Mouse (Mus musculus) cortical plate, adult 2 months (tissue): ENCODE results near the gene Aig1. TPM values are rescaled to one million over a fixed set of nuclear protein-coding genes. Genes with fewer than 3 reads are reported as not detected.

Experiments
- H3K27ac ChIP-seq: fragments of 200-500 bp; 2 replicates; pipeline ENCODE4 v1.5.1; 2012; ENCODE audit warnings: low read length, control low read depth, inconsistent platforms; ENCODE audit not compliant: insufficient read depth
- H3K4me1 ChIP-seq: fragments of 200-500 bp; 2 replicates; pipeline ENCODE4 v1.6.1; 2011; ENCODE audit warnings: low read length; ENCODE audit not compliant: control insufficient read depth, insufficient read depth
- H3K4me3 ChIP-seq: fragments of 200-500 bp; 2 replicates; pipeline ENCODE4 v1.5.1; 2011; ENCODE audit warnings: mild to moderate bottlenecking, low read length, control low read depth; ENCODE audit not compliant: insufficient read depth
- CTCF ChIP-seq: fragments of 200-500 bp; IDR thresholded peaks from 2 replicates; pipeline ENCODE4 v1.5.1; 2011; ENCODE audit warnings: mild to moderate bottlenecking, control low read depth, low read length; ENCODE audit not compliant: insufficient read depth; ENCODE audit errors: extremely low read depth
- POLR2A ChIP-seq: fragments of 200-500 bp; IDR thresholded peaks from 2 replicates; pipeline ENCODE4 v1.6.1; 2011; ENCODE audit warnings: mild to moderate bottlenecking, low read length, control low read depth; ENCODE audit not compliant: insufficient read depth; ENCODE audit errors: extremely low read depth
- polyA plus RNA-seq: library from polyadenylated mRNA; depleted of rRNA; stranded (reverse); fragments of >200 nt; gene quantifications from 2 replicates; pipeline ENCODE4 v1.2.3, GENCODE M21; 2012

Aig1 gene
- polyA plus RNA-seq, 1 experiment: 69.4 TPM

DNA sequence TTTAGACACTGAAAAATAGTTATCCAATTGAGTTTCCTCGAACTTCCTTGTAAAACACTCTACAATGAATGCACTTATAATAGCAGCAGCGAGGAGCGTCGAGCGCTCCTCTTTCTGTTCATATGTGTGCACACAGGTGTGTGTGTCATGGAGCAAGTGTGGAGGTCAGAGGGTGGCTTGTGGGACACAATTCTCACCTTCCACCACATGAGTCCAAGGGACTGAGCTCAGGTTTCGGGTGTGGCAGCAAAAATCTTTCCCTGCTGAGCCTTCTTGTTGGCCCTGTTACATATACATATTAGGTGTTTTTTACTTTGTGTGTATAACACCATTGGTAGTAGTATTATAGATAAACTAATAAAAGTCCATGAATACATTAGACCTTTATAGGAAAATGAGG lies 153.2 kb downstream of the Aig1 start:
- Histone ChIP-seq H3K27ac (no peak overlapping the region), H3K4me3 (no peak overlapping the region), H3K4me1 (peaks cover 7% of the 10 kb centered on the region; the same call in 1 of the 2 replicates)
- no peak for TF ChIP-seq POLR2A
- TF ChIP-seq CTCF: no peak

DNA sequence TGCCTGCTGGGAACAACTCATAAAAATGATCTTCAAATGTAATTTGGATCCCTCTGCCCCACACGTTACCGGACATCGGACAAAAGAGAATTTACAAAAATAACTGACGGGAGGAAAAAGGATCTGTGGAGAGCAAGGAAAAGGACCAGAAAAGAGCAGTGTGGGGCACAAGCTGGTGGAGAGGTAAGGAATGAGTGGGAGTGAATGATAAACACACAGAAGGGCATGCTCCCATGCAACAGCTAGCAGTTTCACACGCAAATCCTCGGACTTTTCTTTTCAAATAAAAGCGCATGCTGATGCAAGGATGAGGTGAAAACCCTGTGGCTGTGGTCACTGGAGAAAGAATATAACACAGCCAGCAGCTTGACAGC lies 153.9 kb downstream of the Aig1 start:
- peaks cover 7% of the 10 kb centered on the region; the same call in 1 of the 2 replicates for H3K4me1 ChIP-seq
- TF ChIP-seq CTCF (no peak), POLR2A (no peak)
- H3K4me3 ChIP-seq: no peak overlapping the region
- no peak overlapping the region for H3K27ac ChIP-seq

DNA sequence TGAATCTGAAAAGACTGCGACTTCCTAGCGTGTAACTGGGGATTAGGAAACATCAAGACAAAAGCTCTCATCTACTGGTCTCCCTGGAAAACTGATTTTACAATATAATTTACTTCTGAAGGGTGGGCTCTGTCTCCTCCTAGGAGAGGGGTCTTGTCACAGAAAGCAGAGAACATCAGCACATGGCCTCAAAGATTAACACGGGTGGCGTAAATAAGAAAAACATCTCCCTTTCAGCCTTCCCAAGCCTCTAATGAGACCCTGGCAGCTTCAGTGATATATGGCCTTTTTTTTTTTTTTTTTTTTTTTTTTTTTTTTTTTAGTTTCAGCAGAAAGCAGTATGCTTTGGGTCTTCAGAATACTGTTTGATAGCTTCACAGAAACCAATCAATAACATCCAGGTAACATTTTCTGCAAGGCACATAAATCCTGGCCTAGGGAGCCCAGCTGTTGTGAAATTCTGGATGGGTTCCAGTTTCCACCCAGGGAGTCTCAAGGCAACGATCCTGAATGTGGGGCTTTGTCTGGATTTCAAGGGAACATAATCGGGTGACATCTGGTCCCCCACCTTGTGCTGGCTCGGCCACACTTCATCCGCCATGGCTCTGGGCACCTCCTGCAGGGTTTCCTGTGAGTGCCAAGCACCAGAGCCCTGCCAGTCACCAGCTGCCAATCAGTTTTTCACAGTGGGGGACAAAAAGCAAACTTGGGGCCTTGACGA lies 154.4 kb downstream of the Aig1 start:
- Histone ChIP-seq H3K27ac (no peak overlapping the region), H3K4me3 (no peak overlapping the region), H3K4me1 (peaks cover 7% of the 10 kb centered on the region; the same call in 1 of the 2 replicates)
- no peak for TF ChIP-seq POLR2A
- TF ChIP-seq CTCF: no peak

DNA sequence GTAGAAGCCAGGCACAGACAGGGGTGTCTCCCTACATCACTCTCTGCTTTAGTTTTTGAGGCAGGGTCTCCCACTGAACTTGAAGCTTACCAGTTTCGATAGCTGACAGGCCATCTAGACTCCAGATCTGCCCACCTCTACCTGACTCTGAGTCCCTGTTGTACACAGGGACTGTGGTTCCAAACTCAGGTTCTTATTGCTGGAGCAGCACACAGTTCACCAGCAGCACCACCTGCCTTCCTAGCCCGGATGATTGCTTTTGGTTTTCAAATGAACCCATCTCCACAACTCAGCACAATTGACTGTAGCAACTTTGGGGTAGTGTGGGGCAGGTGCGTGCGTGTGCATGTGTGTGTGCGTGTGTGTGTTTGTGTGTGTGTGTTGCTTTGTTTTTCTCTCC lies 155.1 kb downstream of the Aig1 start:
- Histone ChIP-seq H3K4me3 (no peak overlapping the region), H3K4me1 (peaks cover 7% of the 10 kb centered on the region; the same call in 1 of the 2 replicates), H3K27ac (no peak overlapping the region)
- no peak for TF ChIP-seq POLR2A
- TF ChIP-seq CTCF: no peak

DNA sequence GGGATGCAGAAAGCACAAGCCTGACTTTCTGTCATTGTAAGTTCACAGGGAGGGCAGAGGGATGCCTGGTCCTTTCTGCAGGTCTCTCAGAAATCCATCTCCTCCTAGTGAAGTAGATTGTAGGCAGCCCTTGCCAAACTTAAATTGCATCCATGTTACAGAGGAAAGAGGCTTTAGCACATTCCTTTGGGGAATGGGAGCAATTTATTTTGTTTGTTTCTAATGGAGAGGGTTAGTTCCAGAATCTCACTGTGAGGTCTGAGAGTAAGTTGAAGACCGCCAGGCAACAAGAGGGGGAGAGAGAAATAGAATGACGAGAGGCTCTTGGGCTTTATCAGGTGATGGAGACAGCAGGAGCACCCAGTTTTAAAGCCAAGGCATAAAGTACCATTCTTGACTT lies 155.7 kb downstream of the Aig1 start:
- no peak overlapping the region for H3K4me3 ChIP-seq
- peaks cover 7% of the 10 kb centered on the region; the same call in 1 of the 2 replicates for H3K4me1 ChIP-seq
- no peak for TF ChIP-seq CTCF
- TF ChIP-seq POLR2A: no peak
- H3K27ac ChIP-seq: no peak overlapping the region

DNA sequence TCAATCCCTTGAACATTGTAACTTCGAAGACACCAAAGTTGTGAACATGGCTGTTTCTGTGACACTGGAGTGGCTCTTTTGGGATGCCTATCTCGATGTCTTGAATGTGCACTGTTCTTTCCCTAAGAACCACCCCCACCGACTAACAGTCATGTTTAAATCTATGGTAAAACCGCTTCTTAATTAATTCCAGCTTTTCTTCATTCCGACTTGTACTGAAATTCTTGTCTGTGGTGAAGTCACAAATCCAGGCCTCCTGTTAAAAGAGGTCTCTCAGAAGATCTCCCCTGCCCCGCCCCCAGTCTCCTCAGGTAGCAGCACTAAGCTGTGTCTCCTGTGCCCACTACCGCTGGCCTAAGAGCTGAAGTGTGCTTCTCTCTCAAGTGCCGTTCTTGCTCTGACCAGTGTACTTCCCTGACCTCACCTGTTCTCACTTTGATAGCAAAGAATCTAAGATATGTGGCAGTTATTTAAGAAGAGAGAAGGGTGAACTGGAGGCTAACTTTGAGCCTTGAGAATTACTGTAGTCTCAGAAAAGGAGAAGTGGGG lies 157.4 kb downstream of the Aig1 start:
- TF ChIP-seq CTCF: no peak
- no peak for TF ChIP-seq POLR2A
- no peak overlapping the region for H3K27ac ChIP-seq

DNA sequence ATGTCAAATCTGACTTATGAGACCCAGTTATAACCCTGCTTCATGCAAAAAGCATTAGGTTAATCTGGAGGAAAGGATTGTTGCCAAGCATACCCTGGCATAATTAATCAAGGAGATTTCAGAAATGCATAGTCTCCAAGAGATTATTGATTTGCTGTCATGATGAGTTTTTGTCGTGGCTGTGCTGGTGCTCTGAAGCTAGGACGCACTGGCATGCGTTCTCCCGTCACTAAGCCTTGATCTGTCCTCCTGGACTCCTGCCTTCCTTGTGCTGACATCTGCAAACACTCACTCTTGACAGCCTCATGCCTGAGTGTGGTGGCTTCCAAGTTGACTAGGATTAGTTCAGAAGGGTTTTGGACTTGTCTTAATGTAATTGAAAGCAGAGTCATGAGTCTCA lies 163.0 kb downstream of the Aig1 start:
- Histone ChIP-seq H3K4me3 (no peak overlapping the region), H3K27ac (no peak overlapping the region), H3K4me1 (no peaks in the 10 kb centered on the region; the same call in 1 of the 2 replicates)
- TF ChIP-seq POLR2A: no peak
- TF ChIP-seq CTCF: no peak

More for the DNA sequence above, 157.4 kb downstream of the Aig1 start:
- Histone ChIP-seq H3K4me3 (no peak overlapping the region), H3K4me1 (peaks cover 7% of the 10 kb centered on the region; the same call in 1 of the 2 replicates)

DNA sequence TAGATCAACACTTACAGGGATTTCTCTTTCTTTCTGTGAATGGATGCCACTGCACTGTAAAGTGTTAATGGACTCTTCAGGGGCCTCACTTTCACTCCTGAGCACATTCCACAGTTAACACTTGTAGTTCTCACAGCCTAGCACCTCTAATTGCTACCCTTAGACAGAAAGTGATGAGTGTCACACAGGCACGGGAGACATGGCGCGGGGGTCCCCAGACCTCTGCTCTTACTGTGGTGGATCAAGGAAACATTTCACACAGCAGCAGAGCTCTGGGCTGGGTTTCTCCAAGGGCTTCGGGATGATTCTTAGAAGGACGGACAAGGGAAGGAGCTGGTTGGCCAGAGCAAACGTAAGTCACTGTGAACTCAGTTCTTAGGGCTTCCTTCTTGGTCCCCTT lies 166.1 kb downstream of the Aig1 start:
- H3K27ac ChIP-seq: no peak overlapping the region
- H3K4me3 ChIP-seq: no peak overlapping the region
- TF ChIP-seq POLR2A (no peak), CTCF (no peak)
- H3K4me1 ChIP-seq: no peaks in the 10 kb centered on the region; the same call in 1 of the 2 replicates

DNA sequence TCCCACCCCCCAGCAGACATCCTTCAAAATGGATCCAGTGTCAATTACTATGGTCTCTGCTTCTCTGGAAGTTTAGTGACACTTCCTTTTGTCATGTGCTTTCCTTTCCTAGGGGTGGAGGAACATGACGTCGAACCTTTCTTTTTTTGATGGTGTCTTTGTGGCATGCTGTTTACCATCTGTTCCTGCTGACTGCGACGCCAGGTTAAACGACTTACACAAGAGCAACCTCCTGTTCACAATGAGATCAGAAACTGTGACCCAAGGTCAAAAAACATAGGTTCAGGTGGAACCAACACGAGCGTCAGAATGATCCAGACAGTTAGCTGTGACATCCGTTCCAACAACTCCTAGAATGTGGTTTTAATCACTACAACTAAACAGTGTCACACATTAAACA lies 166.7 kb downstream of the Aig1 start:
- Histone ChIP-seq H3K27ac (no peak overlapping the region), H3K4me1 (no peaks in the 10 kb centered on the region; the same call in 1 of the 2 replicates), H3K4me3 (no peak overlapping the region)
- no peak for TF ChIP-seq CTCF
- TF ChIP-seq POLR2A: no peak

DNA sequence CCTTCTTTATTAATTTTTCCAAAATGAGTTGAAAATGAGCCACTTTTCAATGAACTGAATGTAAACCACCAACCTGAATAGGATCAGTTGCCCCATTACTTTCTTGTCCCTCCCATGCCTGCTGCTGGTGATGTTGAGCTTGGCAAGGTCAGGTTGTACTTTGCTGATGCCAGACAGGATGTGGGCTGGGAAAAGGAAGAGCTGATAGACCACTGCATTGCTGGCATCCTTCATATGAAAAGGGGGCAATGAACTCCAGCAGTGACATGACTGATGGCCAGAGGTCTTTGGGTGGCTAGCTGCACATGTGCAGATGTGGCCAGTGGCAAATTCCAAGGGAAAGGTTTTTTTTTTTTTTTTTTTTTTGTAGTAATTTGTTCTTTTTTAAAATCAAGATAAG lies 172.5 kb downstream of the Aig1 start:
- H3K4me3 ChIP-seq: no peak overlapping the region
- no peak overlapping the region for H3K27ac ChIP-seq
- H3K4me1 ChIP-seq: no peaks in the 10 kb centered on the region
- TF ChIP-seq CTCF (no peak), POLR2A (no peak)
